Mouse (Mus musculus): ENCODE measurements at regions not wholly inside any gene's neighbourhood (a gene's known extent, or its start where the extent isn't known, plus 50 kb on each side); places are given as distances from the start of the nearest gene placed in this dataset.

- Histone ChIP-seq H3K4me3 (no peak overlapping the region), H3K36me3 (no peaks in the 10 kb centered on the region), H3K27ac (peak overlapping the region; percentile 50; the same call in 1 of the 2 replicates), H3K9me3 (no peaks in the 10 kb centered on the region), H3K4me1 (peaks cover 12% of the 10 kb centered on the region), H3K4me2 (peak overlapping the region; percentile 17; the same call in 1 of the 2 replicates), H3K9ac (no peak overlapping the region), H3K27me3 (no peaks in the 10 kb centered on the region)
- no peak for ATAC-seq (ENCODE audit: insufficient number of reproducible peaks, low FRiP score, low TSS enrichment, low read depth)
- 12% methylated on average over 15 of the region's 15 CpGs for WGBS
Observed at GRCm38 (mm10) chr13:99592596-99593242, 76.4 kb upstream of the Map1b start.

- no peak for ATAC-seq (ENCODE audit: insufficient number of reproducible peaks, low FRiP score, low TSS enrichment, low read depth)
- no peak overlapping the region for H3K4me2 ChIP-seq
- no peaks in the 10 kb centered on the region for H3K27me3 ChIP-seq
- H3K27ac ChIP-seq = no peak overlapping the region
- no peak overlapping the region for H3K9ac ChIP-seq
- H3K36me3 ChIP-seq = no peaks in the 10 kb centered on the region
- H3K9me3 ChIP-seq = no peaks in the 10 kb centered on the region
- H3K4me3 ChIP-seq = no peak overlapping the region
- peaks cover 10% of the 10 kb centered on the region for H3K4me1 ChIP-seq
- 79% methylated on average over 8 of the region's 8 CpGs for WGBS
Observed at GRCm38 (mm10) chr13:99588646-99589045, 72.3 kb upstream of the Map1b start.

DNA sequence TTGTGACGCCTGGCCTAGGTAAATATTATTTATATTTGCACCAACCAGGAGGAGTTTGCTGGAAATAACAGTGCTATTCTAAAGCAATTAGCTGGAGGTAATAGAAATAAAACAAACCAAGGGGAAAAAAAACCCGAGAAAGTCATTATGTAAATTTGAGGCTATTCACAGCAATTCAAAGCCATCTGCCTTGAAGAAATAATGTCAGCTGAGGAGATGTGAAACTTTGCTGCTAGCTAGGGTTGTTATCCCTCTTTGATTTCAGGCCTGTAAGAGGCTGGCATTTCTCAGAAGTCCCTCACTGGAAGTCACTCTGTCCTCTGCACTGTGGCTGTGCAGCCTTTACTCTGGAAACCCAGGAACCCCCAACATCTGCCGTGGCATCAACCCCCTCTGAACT lies 67.5 kb upstream of the Map1b start:
- Histone ChIP-seq H3K9ac (no peak overlapping the region), H3K36me3 (no peaks in the 10 kb centered on the region), H3K4me3 (no peak overlapping the region), H3K9me3 (no peaks in the 10 kb centered on the region), H3K4me1 (no peaks in the 10 kb centered on the region), H3K27ac (no peak overlapping the region), H3K4me2 (no peak overlapping the region), H3K27me3 (no peaks in the 10 kb centered on the region)
- ATAC-seq (ENCODE audit: insufficient number of reproducible peaks, low FRiP score, low TSS enrichment, low read depth) = no peak
- WGBS = 31% methylated on average over 3 of the region's 3 CpGs

DNA sequence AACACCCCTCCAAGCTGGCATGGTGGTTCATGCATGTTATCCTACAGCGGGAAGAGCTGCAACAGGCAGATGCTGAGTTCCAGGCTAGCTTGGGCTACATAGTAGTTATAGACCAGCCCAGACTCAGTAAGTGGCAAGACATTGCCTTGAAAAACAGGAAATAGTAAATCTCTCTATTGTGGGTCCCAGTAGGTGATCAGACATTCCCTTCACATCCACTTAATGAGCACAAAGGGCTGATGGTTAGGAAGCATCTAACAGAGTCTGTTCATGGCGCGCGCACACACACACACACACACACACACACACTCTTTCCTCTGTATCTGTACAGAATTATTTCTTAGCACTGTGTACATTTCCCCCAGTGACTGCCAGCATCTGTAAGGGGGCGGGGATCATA lies 64.0 kb upstream of the Map1b start:
- H3K9ac ChIP-seq = no peak overlapping the region
- no peaks in the 10 kb centered on the region for H3K9me3 ChIP-seq
- H3K27me3 ChIP-seq = no peaks in the 10 kb centered on the region
- no peak overlapping the region for H3K4me2 ChIP-seq
- no peak for ATAC-seq (ENCODE audit: insufficient number of reproducible peaks, low FRiP score, low TSS enrichment, low read depth)
- no peak overlapping the region for H3K4me3 ChIP-seq
- no peak overlapping the region for H3K27ac ChIP-seq
- H3K36me3 ChIP-seq = no peaks in the 10 kb centered on the region
- no peaks in the 10 kb centered on the region for H3K4me1 ChIP-seq
- 78% methylated on average over 5 of the region's 5 CpGs for WGBS

GRCm38 (mm10) chr13:99579596-99580175 lies 63.3 kb upstream of the Map1b start:
- no peak for ATAC-seq (ENCODE audit: insufficient number of reproducible peaks, low FRiP score, low TSS enrichment, low read depth)
- Histone ChIP-seq H3K27me3 (no peaks in the 10 kb centered on the region), H3K27ac (no peak overlapping the region), H3K4me1 (no peaks in the 10 kb centered on the region), H3K9ac (no peak overlapping the region), H3K9me3 (no peaks in the 10 kb centered on the region), H3K4me3 (no peak overlapping the region), H3K4me2 (no peak overlapping the region), H3K36me3 (no peaks in the 10 kb centered on the region)
- 67% methylated on average over 8 of the region's 8 CpGs for WGBS

DNA sequence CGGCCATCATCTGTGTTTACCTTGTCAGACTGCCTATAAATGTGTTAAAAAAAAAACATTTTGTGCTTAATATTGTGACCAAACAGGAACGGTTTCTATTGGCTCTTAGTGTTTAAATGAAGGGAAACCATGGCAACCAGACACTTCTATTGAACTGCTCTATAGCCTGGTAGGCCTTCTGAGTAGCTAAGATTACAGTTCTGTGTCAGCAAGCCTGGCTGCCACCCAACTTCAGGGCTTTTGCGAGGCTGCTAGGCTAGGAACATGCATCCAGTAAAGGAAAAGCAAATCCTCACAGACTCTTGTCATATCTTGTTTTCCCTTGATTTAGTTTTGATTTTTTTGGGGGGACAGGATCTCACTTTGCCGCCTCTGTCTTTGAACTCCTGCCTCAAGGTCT lies 61.3 kb upstream of the Map1b start:
- H3K27ac ChIP-seq = no peak overlapping the region
- WGBS = 70% methylated on average over 4 of the region's 4 CpGs
- H3K4me3 ChIP-seq = no peak overlapping the region
- H3K9ac ChIP-seq = no peak overlapping the region
- no peaks in the 10 kb centered on the region for H3K36me3 ChIP-seq
- no peaks in the 10 kb centered on the region for H3K4me1 ChIP-seq
- H3K9me3 ChIP-seq = no peaks in the 10 kb centered on the region
- H3K27me3 ChIP-seq = no peaks in the 10 kb centered on the region
- no peak for ATAC-seq (ENCODE audit: insufficient number of reproducible peaks, low FRiP score, low TSS enrichment, low read depth)
- no peak overlapping the region for H3K4me2 ChIP-seq

GRCm38 (mm10) chr13:99573021-99573420 lies 56.7 kb upstream of the Map1b start:
- Histone ChIP-seq H3K9ac (no peak overlapping the region), H3K27ac (no peak overlapping the region), H3K4me2 (no peak overlapping the region), H3K36me3 (no peaks in the 10 kb centered on the region), H3K4me3 (no peak overlapping the region), H3K27me3 (no peaks in the 10 kb centered on the region), H3K9me3 (no peaks in the 10 kb centered on the region), H3K4me1 (no peaks in the 10 kb centered on the region)
- WGBS = 83% methylated on average over 7 of the region's 7 CpGs
- ATAC-seq (ENCODE audit: insufficient number of reproducible peaks, low FRiP score, low TSS enrichment, low read depth) = no peak

DNA sequence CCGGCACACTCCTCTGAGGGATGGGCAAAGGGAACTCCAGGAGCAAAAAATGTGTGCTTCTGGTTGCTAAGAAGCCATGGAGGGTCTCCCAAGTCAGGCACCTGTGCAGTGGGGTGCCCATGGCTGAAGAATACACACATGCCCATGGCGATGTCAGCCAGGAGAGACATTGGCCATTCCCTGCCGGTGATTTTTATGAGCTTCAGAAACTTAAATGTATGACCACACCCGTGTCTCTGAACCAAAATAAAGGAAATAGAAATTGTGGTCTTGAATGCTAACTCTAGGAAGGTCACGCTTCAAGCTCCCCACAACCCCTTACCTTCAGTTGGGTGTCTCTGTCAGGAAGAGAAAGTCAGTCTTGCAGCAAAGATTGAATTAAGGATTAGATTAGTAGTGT lies 56.0 kb upstream of the Map1b start:
- WGBS = 82% methylated on average over 5 of the region's 5 CpGs

More for the DNA sequence above, 56.0 kb upstream of the Map1b start:
- H3K27ac ChIP-seq = no peak overlapping the region
- no peak overlapping the region for H3K4me2 ChIP-seq
- no peaks in the 10 kb centered on the region for H3K9me3 ChIP-seq
- H3K9ac ChIP-seq = no peak overlapping the region
- H3K4me3 ChIP-seq = no peak overlapping the region
- no peaks in the 10 kb centered on the region for H3K36me3 ChIP-seq
- no peak for ATAC-seq (ENCODE audit: insufficient number of reproducible peaks, low FRiP score, low TSS enrichment, low read depth)
- no peaks in the 10 kb centered on the region for H3K27me3 ChIP-seq
- H3K4me1 ChIP-seq = no peaks in the 10 kb centered on the region
